10 mouse cellular contexts compared by ENCODE assay signal in genomic region chr17:56277567-56277893, GRCm38 (mm10). TPM values are rescaled to one million over a fixed set of nuclear protein-coding genes. Genes with fewer than 3 reads are reported as not detected.
A peak's percentile ranks its signal among the peaks of the same experiment; 100 is the strongest.
DNase-seq lines count a peak whose midpoint lies in the region; ATAC-seq and TF ChIP-seq lines count a peak whose summit lies in the region.
"Had no signal": no experiment of that assay in that cellular context is flagged by ENCODE, and none has a peak within 500 bp of the region (broad histone marks: within the 10 kb centered on the region; RNA-seq: fewer than 3 reads in every experiment).

No protein-coding gene starts in this region.

- TF ChIP-seq EP300 in liver, postnatal 0 days (IDR thresholded peaks at IDR 0.05; ENCODE audit: low read depth): no peak

- no peaks in the 10 kb centered on the region; the same call in 1 of the 2 replicates for H3K9me3 ChIP-seq in heart, embryonic 16.5 days (replicated peaks; ENCODE audit: control insufficient read depth, low read length)
- no peaks in the 10 kb centered on the region for H3K9me3 ChIP-seq in liver, postnatal 0 days (ENCODE audit: low read length)

- peak overlapping the region; percentile 90 for H3K27ac ChIP-seq in layer of hippocampus, adult 2 months
- peak overlapping the region; percentile 94 for H3K27ac ChIP-seq in heart, embryonic 16.5 days (ENCODE audit: low read length)
- H3K27ac ChIP-seq in liver, postnatal 0 days (ENCODE audit: low read depth): peak overlapping the region; percentile 96

- WGBS in heart, embryonic 16.5 days: 28% methylated on average over 2 of the region's 2 CpGs
- WGBS in liver, postnatal 0 days (ENCODE audit: insufficient replicate concordance): 30% methylated on average over 2 of the region's 2 CpGs

- peak overlapping the region; percentile 81 for H3K4me2 ChIP-seq in heart, embryonic 16.5 days (ENCODE audit: low read depth, low read length)
- peak overlapping the region; percentile 88 for H3K4me2 ChIP-seq in liver, postnatal 0 days (ENCODE audit: low read depth, low read length)

- H3K27me3 ChIP-seq in heart, embryonic 16.5 days (ENCODE audit: control insufficient read depth, insufficient read depth, low read length): no peaks in the 10 kb centered on the region
- H3K27me3 ChIP-seq in liver, postnatal 0 days (ENCODE audit: insufficient read depth, low read length): no peaks in the 10 kb centered on the region

- no peak overlapping the region; the same call in 1 of the 2 replicates for H3K4me3 ChIP-seq in layer of hippocampus, adult 2 months
- peak overlapping the region; percentile 84 for H3K4me3 ChIP-seq in heart, embryonic 16.5 days (ENCODE audit: low read length)
- H3K4me3 ChIP-seq in liver, postnatal 0 days (ENCODE audit: low read depth, low read length): no peak overlapping the region

- peak; percentile 19 for DNase-seq in cerebellum, adult 9-11 months
- no peak for DNase-seq in cerebellum, adult 11-12 months
- DNase-seq in layer of hippocampus, adult 2 months (ENCODE audit: low spot score in 2 of 2): no peak
- DNase-seq in layer of hippocampus, adult 11-12 months (ENCODE audit: low spot score): no peak
- no peak for DNase-seq in liver, postnatal 0 days
- no peak for DNase-seq in Muller cell, postnatal 12 days (ENCODE audit: inconsistent ontology term)
- DNase-seq in spleen, postnatal 4 days (ENCODE audit: low spot score in 2 of 2): no peak

- TF ChIP-seq CTCF in layer of hippocampus, adult 2 months (conservative IDR thresholded peaks at IDR 0.05): no peak
- no peak for TF ChIP-seq CTCF in liver, postnatal 0 days (IDR thresholded peaks at IDR 0.05; ENCODE audit: low read depth)

- no peak for ATAC-seq in heart, embryonic 16.5 days (replicated peaks; ENCODE audit: extremely low read depth, insufficient read depth, low FRiP score)
- ATAC-seq in liver, postnatal 0 days: no peak

- peak overlapping the region; percentile 51; the same call in 1 of the 2 replicates for H3K9ac ChIP-seq in heart, embryonic 16.5 days (ENCODE audit: low read length)
- H3K9ac ChIP-seq in liver, postnatal 0 days (replicated peaks): peak overlapping the region; percentile 81

- H3K36me3 ChIP-seq in heart, embryonic 16.5 days (ENCODE audit: control insufficient read depth, insufficient read depth): peaks cover 20% of the 10 kb centered on the region
- H3K36me3 ChIP-seq in liver, postnatal 0 days (replicated peaks; ENCODE audit: insufficient read depth, low read length): peaks cover 33% of the 10 kb centered on the region

- peaks cover 29% of the 10 kb centered on the region for H3K4me1 ChIP-seq in heart, embryonic 16.5 days (ENCODE audit: control insufficient read depth, insufficient read depth, low read length)
- peaks cover 37% of the 10 kb centered on the region for H3K4me1 ChIP-seq in liver, postnatal 0 days (ENCODE audit: insufficient read depth)

RNA-seq across cellular contexts. Expression of gene Ticam1, which starts 0.9 kb away (rescaled TPM):
- total RNA-seq in layer of hippocampus, adult 2 months (2021): 1 to 10 TPM; 6.1 to 7.1 TPM
- polyA plus RNA-seq in heart, embryonic 16.5 days (2015; fragmentation: Nextera tagmentation; extraction: Ambion mirVana): 7.6 and 8.6 TPM in 2 replicates
- 2.6 and 3.1 TPM in 2 replicates for polyA plus RNA-seq in liver, postnatal 0 days (2015; fragmentation: Nextera tagmentation; extraction: Ambion mirVana)

RNA-seq across cellular contexts. Expression of gene Plin3, which starts 15.1 kb away (rescaled TPM):
- 10 to 100 TPM; 16.8 to 17.2 TPM for total RNA-seq in layer of hippocampus, adult 2 months (2021)
- polyA plus RNA-seq in heart, embryonic 16.5 days (2015; fragmentation: Nextera tagmentation; extraction: Ambion mirVana): 79.3 and 89.4 TPM in 2 replicates
- polyA plus RNA-seq in liver, postnatal 0 days (2015; fragmentation: Nextera tagmentation; extraction: Ambion mirVana): 25.8 and 26.8 TPM in 2 replicates

RNA-seq across cellular contexts. Expression of gene Fem1a, which starts 20.9 kb away (rescaled TPM):
- total RNA-seq in layer of hippocampus, adult 2 months (2021): 10 to 100 TPM; 36.4 to 37.1 TPM
- polyA plus RNA-seq in heart, embryonic 16.5 days (2015; fragmentation: Nextera tagmentation; extraction: Ambion mirVana): 25.6 and 26.9 TPM in 2 replicates
- polyA plus RNA-seq in liver, postnatal 0 days (2015; fragmentation: Nextera tagmentation; extraction: Ambion mirVana): 5.1 and 5.2 TPM in 2 replicates

RNA-seq across cellular contexts. Expression of gene Arrdc5, which starts 22.6 kb away (rescaled TPM):
- total RNA-seq in layer of hippocampus, adult 2 months (2021): not detected
- polyA plus RNA-seq in heart, embryonic 16.5 days (2015; fragmentation: Nextera tagmentation; extraction: Ambion mirVana): 0.21 TPM in 1 of 2 replicates, not detected in the other
- not detected in 2 replicates for polyA plus RNA-seq in liver, postnatal 0 days (2015; fragmentation: Nextera tagmentation; extraction: Ambion mirVana)
- total RNA-seq: heart, adult 18-20 months had no signal
- polyA plus RNA-seq: neural tube, embryonic 14.5 days had no signal

RNA-seq across cellular contexts. Expression of gene Uhrf1, which starts 25.6 kb away (rescaled TPM):
- 1 to 10 TPM; 1.7 to 2.1 TPM for total RNA-seq in layer of hippocampus, adult 2 months (2021)
- polyA plus RNA-seq in heart, embryonic 16.5 days (2015; fragmentation: Nextera tagmentation; extraction: Ambion mirVana): 76.6 and 94.0 TPM in 2 replicates
- polyA plus RNA-seq in liver, postnatal 0 days (2015; fragmentation: Nextera tagmentation; extraction: Ambion mirVana): 37.8 and 43.5 TPM in 2 replicates
